Mouse (Mus musculus) heart, postnatal 0 days (tissue): ENCODE results near the gene Utp18.

Experiments used
- CTCF ChIP-seq: IDR thresholded peaks from 2 replicates; pipeline ENCODE4 v1.5.1; 2016; ENCODE audit warnings: antibody characterized with exemption, control low read depth, low read depth
- EP300 ChIP-seq: IDR thresholded peaks from 2 replicates; pipeline ENCODE4 v1.6.1; 2016; ENCODE audit warnings: antibody characterized with exemption, low read depth

GRCm38 (mm10) chr11:93852546-93852945 lies 33.0 kb downstream of the Utp18 start:
- TF ChIP-seq CTCF (no peak), EP300 (no peak)
